Mouse (Mus musculus) gonadal fat pad, adult 2 months (tissue): ENCODE measurements at regions not wholly inside any gene's neighbourhood (a gene's known extent, or its start where the extent isn't known, plus 50 kb on each side); places are given as distances from the start of the nearest gene placed in this dataset.

ENCODE experiments used
- DNase-seq: peaks from one replicate; pipeline ENCODE4 v3.0.0-alpha.2; 2012; ENCODE audit warnings: low read depth

DNA sequence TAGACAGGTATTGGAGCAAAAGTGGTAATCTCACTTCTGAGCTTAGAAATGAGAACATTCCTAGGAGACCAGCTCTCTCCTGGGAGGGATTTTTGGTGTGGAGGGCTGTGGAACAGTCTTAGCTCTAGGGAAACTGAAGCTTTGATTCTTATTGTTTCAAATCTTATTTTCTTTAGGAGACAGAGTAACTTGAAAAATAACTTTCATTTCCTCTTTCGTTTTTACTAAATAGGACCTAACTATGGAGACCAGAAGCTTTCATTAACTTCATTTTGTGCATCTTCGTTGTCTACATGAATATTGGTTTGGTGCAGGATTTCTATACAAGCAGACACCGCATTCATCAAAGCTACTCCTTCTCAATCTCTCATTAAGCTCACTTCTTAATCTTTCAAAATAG is 1010.5 kb upstream of the Msl3l2 start:
- DNase-seq = no peak

DNA sequence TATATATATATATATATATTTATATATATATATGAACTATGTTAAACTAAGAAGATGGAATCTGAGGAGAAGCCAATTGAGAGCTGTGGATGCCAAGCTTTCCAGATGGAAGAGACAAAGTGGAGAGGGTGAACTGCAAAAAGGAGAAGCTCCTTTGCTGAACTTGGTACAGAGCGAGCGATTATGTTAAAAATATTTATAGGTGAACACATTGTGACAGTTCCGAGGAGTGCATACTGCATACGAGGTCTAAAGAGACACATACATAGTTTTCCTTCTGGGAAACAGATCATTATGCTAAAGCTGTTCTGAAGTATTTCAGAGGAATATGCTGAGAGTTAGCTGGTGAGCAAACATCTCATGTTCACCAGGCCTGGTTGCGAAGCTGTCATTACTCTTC is 1009.5 kb upstream of the Msl3l2 start:
- no peak for DNase-seq

DNA sequence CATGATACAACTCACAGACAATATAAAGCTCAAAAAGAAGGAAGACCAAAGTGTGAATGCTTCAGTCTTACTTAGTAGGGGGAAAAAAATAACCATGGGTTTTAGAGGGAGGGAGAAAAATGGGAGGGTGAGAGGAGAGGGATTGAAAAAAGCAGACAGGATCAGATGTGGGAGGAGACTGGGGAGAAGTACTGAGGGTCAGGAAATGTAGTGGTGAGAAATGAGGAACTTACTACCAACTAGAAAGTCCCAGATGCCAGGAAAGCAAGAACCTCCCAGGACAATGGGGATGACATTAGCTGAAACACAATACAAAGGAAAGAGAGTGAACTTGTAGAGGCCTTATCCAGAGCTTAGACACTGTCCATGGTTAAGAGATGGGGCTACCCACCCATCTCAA is 1008.4 kb upstream of the Msl3l2 start:
- DNase-seq = no peak

DNA sequence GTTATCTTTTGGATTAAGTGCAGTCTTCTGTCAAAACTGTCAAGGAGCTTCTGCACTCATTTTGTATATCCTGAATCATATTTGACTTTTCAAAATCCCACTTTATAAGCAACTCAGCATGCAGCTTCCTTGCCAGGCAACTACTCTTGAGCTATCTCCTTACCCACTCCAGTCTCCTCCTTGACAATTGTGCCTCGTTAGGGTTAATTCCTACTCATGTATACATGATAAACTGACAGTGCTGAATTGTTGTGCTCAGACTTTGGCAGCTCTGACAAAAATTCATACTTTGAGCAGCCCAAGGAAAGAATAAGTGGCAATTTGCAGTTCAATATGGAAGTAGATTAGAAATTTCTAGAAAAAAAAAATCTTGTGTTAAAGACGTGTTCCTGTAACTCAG is 994.5 kb upstream of the Msl3l2 start:
- no peak for DNase-seq

DNA sequence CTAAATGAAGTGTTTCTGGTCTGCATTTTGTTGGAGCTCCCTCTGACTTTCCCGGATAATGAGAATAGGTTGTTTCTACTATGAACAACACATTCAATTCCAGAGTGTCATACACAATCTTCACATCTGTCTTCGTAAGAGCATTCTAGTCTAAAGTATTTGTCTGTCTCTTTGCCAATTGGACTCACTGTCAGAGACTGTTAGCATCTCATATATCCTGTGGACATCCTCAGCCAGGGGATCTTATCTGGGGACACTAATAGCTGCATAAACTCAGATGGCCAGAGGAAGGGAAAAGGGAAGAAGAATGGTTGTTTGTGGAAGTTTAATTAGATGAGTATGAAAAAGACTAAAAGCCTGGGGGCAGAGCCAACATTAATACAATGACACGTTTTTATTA is 958.5 kb upstream of the Msl3l2 start:
- DNase-seq = no peak

DNA sequence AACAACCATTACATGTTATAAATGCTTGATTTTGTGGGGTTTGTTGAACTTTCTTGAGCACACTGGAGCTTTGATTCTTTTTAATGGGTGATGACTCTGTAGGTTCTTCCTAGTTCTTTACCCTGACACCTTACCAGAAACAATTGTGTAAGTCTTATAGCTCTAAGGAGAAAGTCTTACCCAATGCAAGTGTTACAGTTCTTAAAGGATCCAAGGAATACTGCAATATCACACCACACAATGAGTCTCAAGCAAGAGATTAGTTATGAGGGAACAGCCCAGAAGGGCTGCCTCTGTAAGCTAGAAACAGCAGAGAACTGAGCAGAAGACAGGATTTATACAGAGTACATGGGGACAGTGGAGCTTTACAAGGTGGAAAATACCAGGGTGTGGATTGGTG is 914.5 kb upstream of the Msl3l2 start:
- DNase-seq = peak; percentile 70

DNA sequence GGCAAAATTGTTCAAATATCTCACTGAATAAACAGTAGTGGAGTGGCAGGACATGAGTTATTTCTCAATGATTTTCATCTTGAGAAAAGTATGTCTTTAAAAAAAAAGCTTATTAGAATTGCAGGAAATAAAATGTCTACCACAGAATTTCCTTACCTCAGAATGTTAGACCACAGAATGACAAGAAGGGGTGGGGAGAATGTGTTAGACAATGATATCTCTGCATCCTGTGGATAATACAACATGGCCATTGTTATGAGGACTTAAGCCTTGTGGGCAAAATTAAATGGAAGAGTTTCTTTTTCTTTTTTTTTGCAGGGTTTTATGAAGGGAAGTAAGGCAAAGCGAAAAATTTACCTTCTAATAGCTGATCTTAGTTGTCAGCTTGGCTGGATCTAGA is 912.6 kb upstream of the Msl3l2 start:
- no peak for DNase-seq

DNA sequence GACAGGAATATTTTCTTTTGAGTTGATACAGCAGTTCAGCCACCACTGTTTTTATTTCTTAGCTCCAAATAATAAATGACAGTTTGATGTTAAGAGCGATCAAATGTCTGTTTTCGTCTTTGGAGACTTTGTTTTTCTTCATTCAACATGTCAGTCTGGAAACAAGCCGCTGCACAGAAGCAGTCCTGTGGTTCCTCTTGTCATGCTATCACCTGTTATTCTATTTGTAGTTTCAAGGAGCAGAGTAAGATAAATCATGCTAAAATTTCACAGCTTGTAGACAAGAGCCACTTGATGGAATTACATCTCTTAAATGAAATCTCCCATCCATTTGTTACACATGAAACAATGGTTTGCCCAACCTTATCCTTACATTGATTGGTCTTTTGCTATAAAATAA is 911.5 kb upstream of the Msl3l2 start:
- DNase-seq = no peak

DNA sequence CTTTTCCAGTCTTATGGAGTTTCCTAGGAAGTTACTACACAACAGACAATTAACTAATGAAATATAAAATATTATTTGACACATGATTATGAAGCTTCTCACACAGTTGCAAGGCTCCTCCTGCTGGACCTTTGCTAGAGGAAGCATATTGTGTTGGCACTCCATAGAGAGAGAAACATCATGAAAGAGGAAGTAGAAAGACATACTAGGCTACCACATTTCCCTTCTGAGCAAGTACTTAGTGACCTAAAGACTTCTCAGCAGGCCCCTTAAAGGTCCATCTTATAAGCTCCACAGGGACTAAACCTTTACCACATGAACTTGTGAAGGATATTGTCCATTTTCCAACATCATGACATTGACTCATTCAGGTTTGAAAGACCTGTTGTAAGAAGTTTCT is 869.6 kb upstream of the Msl3l2 start:
- DNase-seq = no peak

DNA sequence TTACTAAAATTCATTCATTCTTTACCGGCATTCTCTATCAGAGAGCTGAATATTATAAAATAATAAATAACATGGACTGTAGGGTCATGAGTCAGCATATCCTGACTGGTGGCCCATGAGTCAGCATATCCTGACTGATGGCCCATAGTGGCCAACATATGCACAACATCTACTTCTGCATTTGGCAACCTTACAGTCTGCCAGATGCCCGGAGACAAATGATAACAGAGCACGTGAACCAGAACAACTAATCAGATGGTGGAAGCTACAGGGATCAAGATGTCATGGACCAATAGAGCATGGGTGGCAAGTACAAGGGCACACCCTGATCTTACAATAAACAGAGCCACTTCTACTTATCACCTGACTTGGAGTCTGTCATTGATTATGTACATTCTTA is 849.4 kb upstream of the Msl3l2 start:
- DNase-seq = no peak

DNA sequence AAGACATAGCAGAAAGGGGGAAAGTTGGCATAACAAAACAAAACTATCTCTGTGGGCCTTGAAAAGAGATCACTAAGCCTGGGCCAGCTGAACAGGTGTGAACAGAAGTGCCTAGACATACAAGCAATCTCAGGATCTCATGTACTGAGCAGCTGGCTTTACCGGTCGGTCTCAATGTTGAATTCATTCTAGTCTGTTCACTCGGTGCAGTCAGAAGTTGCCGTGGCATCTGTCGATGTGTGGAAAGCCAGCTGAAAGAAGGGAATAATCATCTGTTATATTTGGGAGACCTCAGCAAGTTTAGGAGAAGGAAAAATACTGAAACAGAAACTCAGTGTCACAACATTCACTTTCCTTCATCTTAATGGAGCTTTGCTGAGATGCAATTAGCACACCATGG is 806.6 kb upstream of the Msl3l2 start:
- no peak for DNase-seq

DNA sequence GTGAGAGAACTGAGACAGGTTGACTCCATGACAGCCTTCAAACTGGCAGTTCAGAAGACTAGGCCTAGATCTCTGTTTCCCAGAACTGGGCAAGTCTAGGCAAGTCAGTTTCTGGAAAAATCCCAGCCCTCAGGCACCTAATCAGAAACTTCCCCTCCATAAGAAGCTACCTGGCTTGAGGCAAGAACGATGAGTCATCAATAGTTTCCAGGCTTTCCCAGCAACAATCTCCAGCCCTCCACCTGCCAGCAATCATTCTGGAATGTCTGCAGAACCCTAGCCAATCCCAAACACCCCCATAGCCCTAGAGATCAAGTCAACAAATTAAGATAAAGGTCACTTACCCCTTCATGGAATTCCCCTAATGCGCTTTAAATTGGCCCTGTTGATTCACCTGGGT is 772.9 kb upstream of the Msl3l2 start:
- no peak for DNase-seq

DNA sequence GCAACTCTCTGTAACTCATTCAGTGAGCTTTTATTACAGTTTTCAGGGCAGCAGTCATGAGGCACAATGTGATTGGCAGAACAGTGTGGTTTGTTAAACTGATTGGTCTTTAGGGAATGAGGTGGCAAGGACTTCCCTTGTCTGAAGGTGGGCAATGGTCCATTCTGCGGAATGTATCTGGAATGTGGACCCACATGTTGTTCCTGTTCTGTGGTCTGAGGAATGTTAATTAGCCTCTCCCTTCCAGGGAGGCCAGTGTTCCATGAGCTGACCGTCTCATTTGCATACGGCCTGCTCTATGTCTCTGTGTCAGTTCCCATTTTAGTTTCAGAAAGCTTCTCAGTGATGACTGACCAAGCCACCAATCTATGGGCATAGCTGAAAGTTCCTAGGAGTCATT is 770.7 kb upstream of the Msl3l2 start:
- no peak for DNase-seq

DNA sequence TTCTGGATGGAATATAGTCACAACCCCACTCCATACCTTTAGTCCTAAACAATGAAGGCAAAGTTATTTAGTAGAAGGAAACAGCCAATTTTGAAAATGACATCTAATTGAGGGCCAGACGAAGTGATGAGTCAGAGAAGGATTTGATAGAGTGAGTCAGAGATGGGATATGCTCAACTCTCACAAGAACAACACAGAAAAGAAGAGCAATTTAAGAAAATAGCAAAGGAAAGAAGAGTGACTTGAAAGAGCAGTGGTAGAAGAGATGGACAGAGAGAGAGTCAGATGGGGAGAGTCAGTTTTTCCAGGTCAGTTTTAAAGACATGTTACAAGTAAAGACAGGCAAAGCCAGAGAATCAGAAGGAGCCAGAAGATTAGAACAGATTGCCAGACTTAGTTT is 758.6 kb upstream of the Msl3l2 start:
- DNase-seq = no peak
